Mouse (Mus musculus): Measurements from ENCODE around the gene Cfap299. TPM values are rescaled to one million over a fixed set of nuclear protein-coding genes. Genes with fewer than 3 reads are reported as not detected.
A peak's percentile ranks its signal among the peaks of the same experiment; 100 is the strongest.

Gene Cfap299
- polyA plus RNA-seq, 1 experiment from 2014 or later, result 1.2 TPM

DNA sequence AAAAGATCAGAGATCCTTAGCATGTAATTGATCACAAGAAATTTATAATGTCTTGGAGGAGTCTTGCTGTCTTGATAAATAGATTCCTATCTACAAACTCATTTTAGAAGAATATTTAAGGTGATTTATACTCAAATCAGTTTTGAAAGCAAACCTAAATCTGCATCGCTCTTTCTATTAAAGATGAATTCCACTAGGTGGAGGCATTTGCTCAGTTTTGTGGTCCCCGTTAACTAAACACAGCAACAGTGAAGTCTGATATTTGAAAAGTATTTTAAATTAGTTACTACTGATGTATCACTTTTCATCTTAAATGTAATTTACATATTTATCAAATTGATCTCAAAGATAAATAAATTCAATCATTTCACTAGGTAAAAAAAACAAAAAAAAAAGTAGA is 15.5 kb downstream of the Cfap299 start:
- WGBS, result 63% methylated on average over 2 of the region's 2 CpGs
- ATAC-seq (ENCODE audit: insufficient number of reproducible peaks, insufficient read depth, low FRiP score, low TSS enrichment, low read depth), result no peak
- Histone ChIP-seq H3K4me1 (0 out of 2 replicates have a peak, but pooled peaks cover 2% of the 10 kb centered on the region), H3K9me3 (no peaks in the 10 kb centered on the region), H3K27ac (no peak overlapping the region), H3K9ac (no peak overlapping the region), H3K4me3 (no peak overlapping the region), H3K36me3 (no peaks in the 10 kb centered on the region), H3K4me2 (no peak overlapping the region), H3K27me3 (no peaks in the 10 kb centered on the region)

DNA sequence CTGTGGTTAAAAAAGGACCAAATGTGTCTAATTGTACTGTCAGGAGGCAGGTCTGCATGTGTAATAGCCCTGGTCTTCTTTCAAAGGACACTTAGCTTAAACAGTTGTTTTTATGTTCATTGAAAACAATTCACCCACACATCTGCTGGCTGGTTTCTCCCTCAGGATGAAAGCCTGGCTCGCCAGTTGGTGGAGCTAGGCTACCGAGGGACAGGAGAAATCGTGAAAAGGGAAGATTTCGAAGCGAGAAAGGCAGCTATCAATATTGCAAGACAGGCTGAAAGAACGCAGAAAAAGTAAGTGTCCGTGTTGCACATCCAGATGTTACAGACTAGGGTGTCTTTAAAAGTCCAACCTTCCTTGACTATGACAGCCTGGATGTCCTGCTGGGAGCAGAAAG is 17.0 kb downstream of the Cfap299 start:
- Histone ChIP-seq H3K27ac (no peak overlapping the region), H3K9ac (no peak overlapping the region), H3K4me3 (no peak overlapping the region), H3K36me3 (no peaks in the 10 kb centered on the region), H3K4me2 (no peak overlapping the region), H3K4me1 (0 out of 2 replicates have a peak, but pooled peaks cover 2% of the 10 kb centered on the region), H3K27me3 (no peaks in the 10 kb centered on the region), H3K9me3 (no peaks in the 10 kb centered on the region)
- 52% methylated on average over 7 of the region's 7 CpGs for WGBS
- ATAC-seq (ENCODE audit: insufficient number of reproducible peaks, insufficient read depth, low FRiP score, low TSS enrichment, low read depth), result no peak

DNA sequence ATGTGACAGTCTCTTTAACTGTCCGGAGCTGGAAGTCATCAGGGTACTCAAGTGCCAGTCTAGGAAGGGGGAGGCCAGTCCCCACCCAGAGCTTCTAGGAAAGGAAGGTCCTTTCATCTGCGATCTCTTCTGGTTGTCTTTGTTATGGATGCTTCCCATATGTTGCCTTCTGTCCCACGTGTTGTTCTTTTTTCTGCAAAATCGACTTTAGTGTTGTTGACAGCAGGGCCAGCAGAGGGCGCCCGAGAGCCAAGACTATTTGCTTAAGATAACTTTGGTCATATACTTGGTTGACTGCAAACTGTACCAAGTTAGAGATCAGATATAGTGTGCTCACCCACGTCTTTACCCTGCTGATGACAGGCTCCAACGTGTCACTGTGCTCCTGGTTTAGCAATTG is 19.5 kb downstream of the Cfap299 start:
- Histone ChIP-seq H3K27ac (no peak overlapping the region), H3K9me3 (no peaks in the 10 kb centered on the region), H3K36me3 (no peaks in the 10 kb centered on the region), H3K27me3 (no peaks in the 10 kb centered on the region), H3K4me1 (0 out of 2 replicates have a peak, but pooled peaks cover 2% of the 10 kb centered on the region), H3K4me2 (0 out of 2 replicates have a peak overlapping the region, but pooled peaks have one; percentile 27), H3K9ac (no peak overlapping the region), H3K4me3 (no peak overlapping the region)
- 5% methylated on average over 8 of the region's 8 CpGs for WGBS
- ATAC-seq (ENCODE audit: insufficient number of reproducible peaks, insufficient read depth, low FRiP score, low TSS enrichment, low read depth), result no peak

DNA sequence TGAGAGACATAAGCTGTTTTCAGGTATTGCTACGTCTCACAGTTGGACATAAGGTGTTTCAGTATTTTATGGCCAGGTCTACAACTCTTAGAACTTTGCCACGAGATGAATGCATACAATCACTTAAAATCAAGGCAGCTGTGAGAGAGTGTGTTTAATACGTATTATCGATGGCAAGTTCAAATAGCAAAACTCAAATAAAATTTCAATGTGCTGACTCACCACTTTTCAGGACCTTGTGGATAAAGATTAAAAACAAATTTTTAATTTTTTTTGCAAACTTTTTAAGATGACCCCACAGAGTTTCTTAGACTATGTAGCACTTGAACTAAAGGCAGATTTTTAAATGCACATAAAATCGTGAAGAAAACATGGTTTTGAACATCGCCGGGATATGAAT is 30.8 kb downstream of the Cfap299 start:
- Histone ChIP-seq H3K27ac (no peak overlapping the region), H3K36me3 (no peaks in the 10 kb centered on the region), H3K4me1 (no peaks in the 10 kb centered on the region), H3K4me3 (no peak overlapping the region), H3K9me3 (no peaks in the 10 kb centered on the region), H3K27me3 (no peaks in the 10 kb centered on the region), H3K9ac (no peak overlapping the region), H3K4me2 (no peak overlapping the region)
- WGBS, result 88% methylated on average over 7 of the region's 7 CpGs
- ATAC-seq (ENCODE audit: insufficient number of reproducible peaks, insufficient read depth, low FRiP score, low TSS enrichment, low read depth), result no peak

DNA sequence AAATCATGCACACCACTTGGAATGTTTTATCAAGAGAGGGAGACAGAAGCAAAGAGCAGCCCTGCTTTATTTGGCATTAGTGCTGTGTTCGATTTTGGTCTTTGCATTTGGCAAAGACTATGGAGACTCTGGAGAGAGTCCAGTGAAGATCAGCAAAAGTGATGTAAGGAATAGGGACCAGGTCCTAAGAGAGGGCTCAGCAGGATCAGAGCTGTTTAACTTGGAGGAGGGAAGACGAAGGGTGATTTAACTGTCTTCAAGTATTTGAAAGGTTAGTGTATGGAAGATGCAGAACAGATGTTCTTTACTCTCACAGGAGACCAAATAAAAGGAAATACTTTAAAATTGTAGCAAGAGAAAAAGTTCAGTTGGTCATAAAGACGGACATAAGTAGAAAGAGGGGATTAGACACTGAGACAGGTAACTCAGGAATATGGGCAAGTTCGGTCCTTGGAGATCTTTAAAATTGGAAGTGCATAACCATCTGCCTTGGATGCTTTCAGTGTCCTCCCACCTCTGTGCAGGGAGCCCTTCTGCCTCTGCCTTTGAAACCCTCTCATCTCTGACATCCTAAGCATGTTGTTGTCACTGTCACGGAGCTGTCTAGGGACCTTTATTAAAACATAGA is 31.8 kb downstream of the Cfap299 start:
- H3K4me1 ChIP-seq, result no peaks in the 10 kb centered on the region
- no peaks in the 10 kb centered on the region for H3K9me3 ChIP-seq
- no peak overlapping the region for H3K4me3 ChIP-seq
- no peak overlapping the region for H3K27ac ChIP-seq
- no peak overlapping the region for H3K4me2 ChIP-seq
- no peak for ATAC-seq (ENCODE audit: insufficient number of reproducible peaks, insufficient read depth, low FRiP score, low TSS enrichment, low read depth)
- 61% methylated on average over 5 of the region's 5 CpGs for WGBS
- no peak overlapping the region for H3K9ac ChIP-seq
- H3K36me3 ChIP-seq, result no peaks in the 10 kb centered on the region
- H3K27me3 ChIP-seq, result no peaks in the 10 kb centered on the region

DNA sequence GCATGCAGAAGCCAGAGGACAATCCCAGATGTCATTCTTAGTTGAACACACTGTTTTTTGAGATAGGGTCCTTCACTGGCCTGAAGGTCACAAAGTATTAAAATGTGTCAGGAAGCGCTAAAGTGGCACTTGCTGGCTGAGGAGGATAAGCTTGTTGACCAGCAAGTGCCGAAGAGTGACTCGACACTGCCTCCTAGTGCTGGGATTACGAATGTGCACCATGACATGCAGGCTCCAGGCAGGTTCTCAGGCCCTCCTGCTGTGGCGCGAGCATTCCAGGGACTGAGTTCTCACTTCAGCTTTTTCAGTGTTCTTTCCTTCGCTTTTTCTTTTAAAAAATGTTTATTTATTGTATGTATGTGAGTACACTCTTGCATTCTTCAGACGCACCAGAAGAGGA is 34.3 kb downstream of the Cfap299 start:
- no peaks in the 10 kb centered on the region for H3K27me3 ChIP-seq
- ATAC-seq (ENCODE audit: insufficient number of reproducible peaks, insufficient read depth, low FRiP score, low TSS enrichment, low read depth), result no peak
- H3K4me2 ChIP-seq, result no peak overlapping the region
- no peaks in the 10 kb centered on the region for H3K4me1 ChIP-seq
- no peaks in the 10 kb centered on the region for H3K36me3 ChIP-seq
- H3K27ac ChIP-seq, result no peak overlapping the region
- H3K9ac ChIP-seq, result no peak overlapping the region
- WGBS, result 49% methylated on average over 8 of the region's 8 CpGs
- H3K4me3 ChIP-seq, result no peak overlapping the region
- H3K9me3 ChIP-seq, result no peaks in the 10 kb centered on the region

DNA sequence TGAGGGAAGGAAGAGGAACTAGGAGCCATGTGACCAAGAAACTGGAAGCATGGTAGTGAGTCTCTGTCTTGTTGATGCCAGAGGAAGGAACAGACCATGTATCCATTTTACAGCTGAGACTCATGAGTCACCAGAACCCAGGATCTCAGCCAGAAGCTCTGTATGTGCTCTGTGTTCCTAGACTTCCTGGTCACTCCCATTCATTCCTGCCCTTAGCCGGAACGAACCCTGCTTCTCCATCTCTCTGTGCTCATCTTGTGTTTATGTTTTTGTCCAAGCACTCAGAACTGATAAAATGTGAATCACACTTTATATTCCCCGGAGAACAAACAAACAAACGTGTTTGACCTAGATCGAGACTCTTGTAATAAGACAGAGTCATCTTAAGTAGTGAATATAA is 36.2 kb downstream of the Cfap299 start:
- no peak for ATAC-seq (ENCODE audit: insufficient number of reproducible peaks, insufficient read depth, low FRiP score, low TSS enrichment, low read depth)
- H3K4me2 ChIP-seq, result no peak overlapping the region
- H3K27ac ChIP-seq, result no peak overlapping the region
- H3K36me3 ChIP-seq, result no peaks in the 10 kb centered on the region
- no peaks in the 10 kb centered on the region for H3K4me1 ChIP-seq
- WGBS, result 87% methylated on average over 5 of the region's 5 CpGs
- H3K9me3 ChIP-seq, result no peaks in the 10 kb centered on the region
- H3K4me3 ChIP-seq, result no peak overlapping the region
- no peak overlapping the region for H3K9ac ChIP-seq
- no peaks in the 10 kb centered on the region for H3K27me3 ChIP-seq

DNA sequence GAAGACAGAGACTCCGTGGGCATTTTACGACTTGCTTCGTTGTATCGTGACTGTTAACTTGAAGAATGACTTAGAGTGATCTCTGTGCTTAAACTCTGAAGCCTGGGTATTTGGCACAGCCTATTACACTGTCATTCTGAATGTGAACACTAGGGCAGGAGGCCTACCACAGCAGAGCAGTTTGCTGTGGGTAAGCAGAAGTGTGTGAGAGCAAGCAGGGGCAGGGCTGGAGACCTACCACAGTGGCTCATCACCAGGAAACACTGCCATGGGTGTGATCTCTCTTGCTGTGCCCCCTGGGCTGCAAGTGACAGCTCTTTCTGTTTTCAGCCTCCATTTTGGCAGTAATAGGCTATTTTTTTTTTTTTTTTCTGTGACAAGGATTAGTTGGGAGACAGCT is 39.7 kb downstream of the Cfap299 start:
- Histone ChIP-seq H3K4me2 (no peak overlapping the region), H3K27me3 (no peaks in the 10 kb centered on the region), H3K4me1 (no peaks in the 10 kb centered on the region), H3K36me3 (no peaks in the 10 kb centered on the region), H3K9ac (no peak overlapping the region), H3K9me3 (no peaks in the 10 kb centered on the region), H3K27ac (no peak overlapping the region), H3K4me3 (no peak overlapping the region)
- 77% methylated on average over 4 of the region's 4 CpGs for WGBS
- ATAC-seq (ENCODE audit: insufficient number of reproducible peaks, insufficient read depth, low FRiP score, low TSS enrichment, low read depth), result no peak

DNA sequence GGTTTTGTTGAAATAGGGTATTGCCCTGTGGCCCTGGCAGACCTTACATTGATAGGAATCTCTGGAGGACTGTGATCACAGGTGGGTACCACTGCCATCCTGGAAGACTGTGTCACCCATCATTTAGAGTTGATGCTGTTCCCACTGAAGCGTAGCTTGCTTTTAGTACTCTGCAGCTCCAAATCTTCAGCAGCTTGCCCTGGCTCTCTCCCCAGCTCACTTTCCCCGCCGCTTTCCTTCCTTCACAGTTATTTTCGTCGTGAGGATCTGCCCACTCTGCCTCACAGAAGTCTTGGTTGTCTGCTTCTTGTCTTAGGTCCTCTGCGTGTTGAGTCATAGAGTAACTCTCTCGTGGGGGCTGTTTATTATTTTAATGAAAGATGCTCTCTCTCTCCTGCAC is 40.3 kb downstream of the Cfap299 start:
- H3K9me3 ChIP-seq, result no peaks in the 10 kb centered on the region
- WGBS, result 80% methylated on average over 7 of the region's 7 CpGs
- no peak for ATAC-seq (ENCODE audit: insufficient number of reproducible peaks, insufficient read depth, low FRiP score, low TSS enrichment, low read depth)
- H3K27me3 ChIP-seq, result no peaks in the 10 kb centered on the region
- H3K9ac ChIP-seq, result no peak overlapping the region
- H3K4me1 ChIP-seq, result no peaks in the 10 kb centered on the region
- no peak overlapping the region for H3K4me2 ChIP-seq
- H3K36me3 ChIP-seq, result no peaks in the 10 kb centered on the region
- no peak overlapping the region for H3K4me3 ChIP-seq
- H3K27ac ChIP-seq, result no peak overlapping the region

DNA sequence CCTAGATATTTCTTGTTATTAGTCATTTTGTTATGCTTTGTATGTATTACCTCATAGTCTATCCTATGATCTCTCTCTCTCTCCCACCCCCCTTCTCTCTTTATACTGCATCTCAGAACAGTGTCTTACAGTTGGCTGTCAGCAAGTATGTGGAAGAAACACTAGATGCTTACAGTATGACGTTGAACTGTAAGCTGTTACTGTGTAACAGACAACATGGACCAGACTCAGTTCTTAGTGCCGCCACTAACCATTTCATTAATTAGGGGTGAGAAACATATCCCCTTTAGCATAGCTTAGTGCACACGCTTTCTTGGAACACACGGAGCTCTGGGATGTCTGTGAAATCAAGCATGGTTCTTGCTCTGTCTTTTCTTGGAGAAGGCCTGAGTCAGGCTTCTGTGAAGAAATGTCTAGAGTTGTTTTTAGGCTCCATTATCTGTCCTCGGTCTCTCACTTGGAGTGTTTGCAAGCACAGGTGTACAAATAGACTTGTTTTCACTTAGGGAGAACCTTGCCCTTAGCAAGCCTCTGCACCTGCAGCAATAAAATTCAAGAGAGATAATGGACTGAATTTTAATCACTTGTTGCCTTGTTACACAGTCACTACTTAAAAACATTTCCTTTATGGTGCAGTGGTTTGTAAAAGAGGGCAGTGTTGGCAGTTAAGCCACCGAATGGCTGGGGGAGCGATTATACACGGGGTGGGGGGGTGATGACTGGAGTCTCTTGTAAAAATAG is 47.1 kb downstream of the Cfap299 start:
- H3K27ac ChIP-seq, result no peak overlapping the region
- no peak overlapping the region for H3K9ac ChIP-seq
- H3K4me1 ChIP-seq, result no peaks in the 10 kb centered on the region
- H3K27me3 ChIP-seq, result 0 out of 2 replicates have a peak, but pooled peaks cover 4% of the 10 kb centered on the region
- no peak for ATAC-seq (ENCODE audit: insufficient number of reproducible peaks, insufficient read depth, low FRiP score, low TSS enrichment, low read depth)
- 82% methylated on average over 8 of the region's 8 CpGs for WGBS
- no peak overlapping the region for H3K4me3 ChIP-seq
- H3K4me2 ChIP-seq, result no peak overlapping the region
- H3K36me3 ChIP-seq, result no peaks in the 10 kb centered on the region
- no peaks in the 10 kb centered on the region for H3K9me3 ChIP-seq

DNA sequence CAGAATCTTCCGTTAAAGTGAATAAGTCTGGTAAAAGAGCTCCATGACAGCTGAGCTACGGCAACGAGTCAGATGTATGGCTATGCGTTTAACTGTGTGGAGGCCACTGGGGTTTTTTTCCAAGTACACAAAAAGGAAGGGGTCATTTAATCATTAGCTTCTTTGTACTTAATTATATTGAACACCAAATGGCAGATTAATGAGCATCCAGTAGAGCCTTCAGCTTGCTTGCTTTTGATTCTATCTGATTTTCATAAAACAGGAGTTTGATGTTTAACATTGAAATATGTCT is 47.6 kb downstream of the Cfap299 start:
- no peak overlapping the region for H3K9ac ChIP-seq
- WGBS, result 80% methylated on average over 4 of the region's 4 CpGs
- H3K27me3 ChIP-seq, result 0 out of 2 replicates have a peak, but pooled peaks cover 4% of the 10 kb centered on the region
- no peaks in the 10 kb centered on the region for H3K36me3 ChIP-seq
- H3K27ac ChIP-seq, result no peak overlapping the region
- no peaks in the 10 kb centered on the region for H3K9me3 ChIP-seq
- no peak overlapping the region for H3K4me2 ChIP-seq
- no peak overlapping the region for H3K4me3 ChIP-seq
- ATAC-seq (ENCODE audit: insufficient number of reproducible peaks, insufficient read depth, low FRiP score, low TSS enrichment, low read depth), result no peak
- H3K4me1 ChIP-seq, result no peaks in the 10 kb centered on the region

DNA sequence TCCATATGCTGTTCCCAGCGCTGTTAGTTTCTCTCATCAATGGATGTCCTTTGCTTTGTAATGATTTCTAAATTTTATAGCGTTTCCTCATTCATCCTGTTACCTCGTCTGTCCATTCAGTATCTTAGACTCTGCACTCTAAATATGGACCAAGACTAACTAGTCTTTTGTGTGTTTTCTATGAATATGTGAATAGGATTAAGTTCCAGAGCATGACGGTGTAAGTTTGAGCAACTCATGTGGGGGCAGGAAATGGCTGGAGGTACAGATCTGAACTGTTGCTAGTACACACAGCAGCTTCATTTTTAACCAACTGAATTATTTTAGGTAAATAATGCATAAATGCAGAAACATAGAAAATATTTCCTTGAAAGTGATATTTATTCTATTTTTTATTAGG is 51.3 kb downstream of the Cfap299 start:
- Histone ChIP-seq H3K4me3 (no peak overlapping the region), H3K27me3 (peaks cover 3% of the 10 kb centered on the region; the same call in 1 of the 2 replicates), H3K4me1 (no peaks in the 10 kb centered on the region), H3K9me3 (no peaks in the 10 kb centered on the region), H3K27ac (no peak overlapping the region), H3K4me2 (no peak overlapping the region), H3K9ac (no peak overlapping the region), H3K36me3 (no peaks in the 10 kb centered on the region)
- WGBS, result 83% methylated on average over 4 of the region's 4 CpGs
- ATAC-seq (ENCODE audit: insufficient number of reproducible peaks, insufficient read depth, low FRiP score, low TSS enrichment, low read depth), result no peak
